Mouse (Mus musculus) liver, adult 2 months (tissue): Measurements from ENCODE around the gene Kcne1. TPM values are rescaled to one million over a fixed set of nuclear protein-coding genes. Genes with fewer than 3 reads are reported as not detected.

ENCODE experiments used
- DNase-seq: peaks from one replicate; pipeline ENCODE4 v3.0.0-alpha.2; 2011; ENCODE audit warnings: low read depth, low spot score; ENCODE audit errors: extremely low read depth
- H3K27ac ChIP-seq: fragments of 200-500 bp; replicated peaks from 2 replicates; pipeline ENCODE4 v1.5.1; 2012; ENCODE audit warnings: low read depth, mild to moderate bottlenecking, control low read depth, inconsistent platforms, low read length; ENCODE audit not compliant: insufficient read depth
- H3K27me3 ChIP-seq: fragments of 200-500 bp; 2 replicates; pipeline ENCODE4 v1.6.1; 2012; ENCODE audit warnings: mild to moderate bottlenecking, moderate library complexity, low read length, inconsistent platforms; ENCODE audit not compliant: control insufficient read depth, insufficient read depth
- H3K36me3 ChIP-seq: fragments of 200-500 bp; 2 replicates; pipeline ENCODE4 v1.6.1; 2012; ENCODE audit warnings: low read length, inconsistent platforms; ENCODE audit not compliant: control insufficient read depth, insufficient read depth
- H3K4me1 ChIP-seq: fragments of 200-500 bp; 2 replicates; pipeline ENCODE4 v1.6.1; 2011; ENCODE audit warnings: low read length; ENCODE audit not compliant: control insufficient read depth, insufficient read depth
- H3K4me3 ChIP-seq: fragments of 200-500 bp; 2 replicates; pipeline ENCODE4 v1.5.1; 2011; ENCODE audit warnings: low read depth, mild to moderate bottlenecking, control low read depth, low read length, moderate library complexity; ENCODE audit not compliant: insufficient read depth
- H3K79me2 ChIP-seq: fragments of 200-500 bp; 2 replicates; pipeline ENCODE4 v1.6.1; 2012; ENCODE audit warnings: inconsistent platforms, mild to moderate bottlenecking, low read length, moderate library complexity; ENCODE audit not compliant: control insufficient read depth, insufficient read depth
- H3K9ac ChIP-seq: fragments of 200-500 bp; 2 replicates; pipeline ENCODE4 v1.6.1; 2012; ENCODE audit warnings: low read depth, mild to moderate bottlenecking, control low read depth, inconsistent platforms, low read length
- CTCF ChIP-seq: fragments of 200-500 bp; IDR thresholded peaks from 2 replicates; pipeline ENCODE4 v1.5.1; 2011; ENCODE audit warnings: low read depth, low read length, control low read depth
- POLR2A ChIP-seq: fragments of 200-500 bp; IDR thresholded peaks from 2 replicates; pipeline ENCODE4 v1.6.1; 2011; ENCODE audit warnings: low read length, control low read depth; ENCODE audit not compliant: insufficient read depth; ENCODE audit errors: extremely low read depth
- WGBS: fragments of 180-500 bp; shearing (Covaris S2); methylation state at CpG from one replicate; pipeline ENCODE4 v1.1.7; 2018; 5-methylcytosine and 5-hydroxymethylcytosine counted together
- polyA plus RNA-seq: library from polyadenylated mRNA; depleted of rRNA; stranded (reverse); fragments of >200 nt; gene quantifications from 2 replicates; pipeline ENCODE4 v1.2.3, GENCODE M21; 2012
- total RNA-seq: library from RNA; depleted of rRNA; stranded (reverse); fragments of >200 nt; gene quantifications from 2 replicates; pipeline ENCODE4 v1.2.3, GENCODE M21; 2014

Gene Kcne1
- total and polyA plus RNA-seq, 2 experiments = not detected

- TF ChIP-seq POLR2A (no peak), CTCF (no peak)
- no peaks in the 10 kb centered on the region for H3K4me1 ChIP-seq
- no peak overlapping the region for H3K4me3 ChIP-seq
- H3K79me2 ChIP-seq = no peaks in the 10 kb centered on the region
- H3K36me3 ChIP-seq = no peaks in the 10 kb centered on the region
- WGBS = 44% methylated on average over 11 of the region's 11 CpGs
- peak; percentile 92 for DNase-seq
- no peak overlapping the region for H3K9ac ChIP-seq
- peaks cover 5% of the 10 kb centered on the region; the same call in 1 of the 2 replicates for H3K27me3 ChIP-seq
- H3K27ac ChIP-seq = no peak overlapping the region
Measured at GRCm38 (mm10) chr16:92355982-92356381, 3.3 kb downstream of the Kcne1 start.

GRCm38 (mm10) chr16:92355366-92355765 lies 3.9 kb downstream of the Kcne1 start:
- no peaks in the 10 kb centered on the region for H3K4me1 ChIP-seq
- H3K4me3 ChIP-seq = no peak overlapping the region
- no peak overlapping the region for H3K9ac ChIP-seq
- no peaks in the 10 kb centered on the region for H3K36me3 ChIP-seq
- no peak for TF ChIP-seq CTCF
- no peak for TF ChIP-seq POLR2A
- H3K79me2 ChIP-seq = no peaks in the 10 kb centered on the region
- DNase-seq = peak; percentile 17
- no peak overlapping the region for H3K27ac ChIP-seq
- WGBS = 73% methylated on average over 5 of the region's 5 CpGs
- peaks cover 5% of the 10 kb centered on the region; the same call in 1 of the 2 replicates for H3K27me3 ChIP-seq

- TF ChIP-seq POLR2A (no peak), CTCF (no peak)
- Histone ChIP-seq H3K4me3 (no peak overlapping the region), H3K27me3 (peaks cover 4% of the 10 kb centered on the region; the same call in 1 of the 2 replicates), H3K27ac (no peak overlapping the region), H3K9ac (no peak overlapping the region), H3K36me3 (no peaks in the 10 kb centered on the region), H3K79me2 (no peaks in the 10 kb centered on the region), H3K4me1 (no peaks in the 10 kb centered on the region)
- 86% methylated on average over 2 of the region's 2 CpGs for WGBS
- DNase-seq = no peak
Measured at GRCm38 (mm10) chr16:92353897-92354296, 5.4 kb downstream of the Kcne1 start.

GRCm38 (mm10) chr16:92353295-92353694 lies 6.0 kb downstream of the Kcne1 start:
- Histone ChIP-seq H3K4me3 (no peak overlapping the region), H3K9ac (no peak overlapping the region), H3K27me3 (no peaks in the 10 kb centered on the region), H3K27ac (no peak overlapping the region), H3K79me2 (no peaks in the 10 kb centered on the region), H3K36me3 (no peaks in the 10 kb centered on the region), H3K4me1 (no peaks in the 10 kb centered on the region)
- WGBS = 61% methylated on average over 12 of the region's 12 CpGs
- DNase-seq = peak; percentile 84
- no peak for TF ChIP-seq POLR2A
- no peak for TF ChIP-seq CTCF

GRCm38 (mm10) chr16:92348941-92349340 lies 10.3 kb downstream of the Kcne1 start:
- Histone ChIP-seq H3K79me2 (no peaks in the 10 kb centered on the region), H3K4me3 (no peak overlapping the region), H3K27me3 (no peaks in the 10 kb centered on the region), H3K9ac (no peak overlapping the region), H3K36me3 (no peaks in the 10 kb centered on the region), H3K4me1 (no peaks in the 10 kb centered on the region), H3K27ac (no peak overlapping the region)
- WGBS = 49% methylated on average over 12 of the region's 12 CpGs
- DNase-seq = peak; percentile 72
- no peak for TF ChIP-seq POLR2A
- no peak for TF ChIP-seq CTCF

- H3K36me3 ChIP-seq = no peaks in the 10 kb centered on the region
- no peaks in the 10 kb centered on the region for H3K27me3 ChIP-seq
- no peak for DNase-seq
- H3K4me1 ChIP-seq = no peaks in the 10 kb centered on the region
- 89% methylated on average over 13 of the region's 13 CpGs for WGBS
- no peak overlapping the region for H3K4me3 ChIP-seq
- H3K9ac ChIP-seq = no peak overlapping the region
- H3K27ac ChIP-seq = no peak overlapping the region
- TF ChIP-seq POLR2A (no peak), CTCF (no peak)
- no peaks in the 10 kb centered on the region for H3K79me2 ChIP-seq
Measured at GRCm38 (mm10) chr16:92346297-92346916, 12.9 kb downstream of the Kcne1 start.
